Mouse (Mus musculus): ENCODE data around the gene Abtb2. TPM values are rescaled to one million over a fixed set of nuclear protein-coding genes. Genes with fewer than 3 reads are reported as not detected.
A peak's percentile ranks its signal among the peaks of the same experiment; 100 is the strongest.

Abtb2 gene
- total RNA-seq, 2 experiments from 2014 or later, result 21.9 to 24.4 TPM

DNA sequence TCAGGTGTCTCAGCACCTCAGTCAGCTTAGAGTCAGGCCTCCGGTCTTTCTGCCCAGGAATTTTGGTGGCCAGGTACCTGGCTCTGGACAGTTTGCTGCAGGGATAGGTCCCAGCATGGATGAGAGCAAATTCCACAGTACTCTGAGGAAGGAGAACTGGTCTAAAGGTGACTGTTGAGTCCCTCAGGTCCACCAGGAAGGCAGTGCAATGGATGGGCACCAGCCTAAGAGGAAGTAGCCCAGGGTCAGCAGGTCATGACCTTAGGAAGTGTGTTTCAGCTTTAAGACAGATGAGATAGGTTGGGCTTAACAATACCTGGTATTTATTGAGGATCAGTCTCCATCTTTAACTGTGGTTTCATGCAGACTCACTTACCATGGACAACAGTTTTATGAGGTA is 88.9 kb downstream of the Abtb2 start:
- intact Hi-C loops (cut with DNase I), result loop anchor here (5.0 kb wide), 1 partner anchor 42 kb away; no protein-coding TSS in a partner anchor
- no peak for DNase-seq

DNA sequence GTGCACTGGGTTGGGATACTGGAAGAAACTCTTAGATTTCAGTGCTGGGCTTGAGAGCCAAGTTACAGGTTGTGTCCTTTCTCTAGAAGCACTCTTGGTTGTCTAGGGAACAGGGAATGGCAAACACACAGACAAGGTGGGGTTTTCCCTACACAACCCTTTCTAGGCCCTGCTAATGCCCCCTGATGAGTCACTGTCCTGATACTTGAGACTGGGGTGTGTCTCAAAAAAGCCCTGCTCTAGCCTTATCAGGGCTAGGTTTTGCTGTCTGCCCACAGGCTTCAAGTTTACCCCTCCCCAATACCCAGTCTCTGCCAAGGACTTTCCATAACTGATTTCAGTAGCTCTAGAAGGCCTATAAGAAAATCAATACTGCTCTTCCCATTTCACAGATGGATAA is 89.9 kb downstream of the Abtb2 start:
- DNase-seq, result no peak
- intact Hi-C loops (cut with DNase I), result loop anchor here (5.0 kb wide), 1 partner anchor 41 kb away; no protein-coding TSS in a partner anchor

DNA sequence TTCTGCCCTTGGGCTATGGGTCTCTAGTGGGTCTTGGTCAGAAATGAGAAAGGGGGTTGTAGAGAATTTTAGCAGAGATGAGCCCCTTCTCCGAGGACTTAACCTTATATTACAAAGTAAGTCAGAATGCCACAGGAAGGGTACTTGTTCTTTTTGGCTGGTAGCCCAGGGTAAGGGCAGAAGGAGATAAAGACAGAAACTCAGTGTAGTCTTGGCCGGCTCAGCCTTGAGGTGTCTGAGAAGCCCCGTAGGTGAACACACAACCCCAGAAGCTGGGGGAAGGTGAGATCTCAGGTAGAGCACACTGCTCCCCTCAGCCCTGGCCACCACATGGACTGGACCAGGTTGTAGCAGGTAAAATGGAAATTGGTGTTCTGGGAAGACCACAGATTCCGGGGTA is 93.1 kb downstream of the Abtb2 start:
- intact Hi-C loops (cut with DNase I), result loop anchor here (5.0 kb wide), 1 partner anchor 38 kb away; no protein-coding TSS in a partner anchor
- no peak for DNase-seq

DNA sequence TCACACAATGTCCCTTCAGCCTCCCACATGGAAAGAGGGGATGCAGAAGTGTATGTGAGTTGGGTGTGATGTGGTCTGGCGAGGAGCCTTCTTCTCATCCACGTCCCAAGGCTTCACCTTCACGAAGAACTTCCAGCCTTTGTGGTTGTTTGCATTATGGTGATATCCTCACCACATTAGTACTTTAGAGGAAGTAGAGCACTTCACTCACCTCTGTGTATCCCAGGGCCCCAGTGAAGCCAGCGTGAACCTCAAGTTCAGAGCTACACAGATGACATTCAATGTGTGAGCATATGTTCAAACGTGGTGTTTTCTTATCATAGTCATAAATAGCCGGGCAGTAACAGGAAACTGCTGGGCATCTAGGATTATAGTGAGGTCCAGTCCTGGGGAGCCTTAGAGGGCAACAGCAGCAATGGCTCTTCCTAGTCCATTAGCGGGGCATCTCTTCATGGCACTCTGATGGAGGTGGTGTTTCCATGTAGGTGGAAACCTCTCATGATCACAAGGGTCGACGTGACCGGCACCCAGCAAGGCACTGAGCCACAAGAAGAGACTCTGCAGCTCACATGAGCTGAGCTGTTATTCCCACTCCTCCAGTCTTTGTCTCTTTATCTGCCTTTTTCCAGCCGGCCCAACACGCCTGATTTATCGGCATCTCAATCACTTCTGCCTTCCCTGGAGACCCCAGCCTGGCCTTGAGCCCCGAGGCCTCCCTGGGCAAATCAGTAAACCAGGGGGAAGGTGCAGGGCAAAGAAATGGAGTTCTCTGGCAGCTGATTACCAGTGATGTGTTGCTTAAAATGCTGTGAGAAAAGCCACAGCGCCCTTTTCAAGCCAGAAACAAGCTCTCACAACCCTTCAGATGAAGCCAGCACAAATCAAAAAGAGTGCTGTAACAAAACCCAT is 93.8 kb downstream of the Abtb2 start:
- DNase-seq, result no peak
- intact Hi-C loops (cut with DNase I), result loop anchor here (5.0 kb wide), 1 partner anchor 37 kb away; no protein-coding TSS in a partner anchor

DNA sequence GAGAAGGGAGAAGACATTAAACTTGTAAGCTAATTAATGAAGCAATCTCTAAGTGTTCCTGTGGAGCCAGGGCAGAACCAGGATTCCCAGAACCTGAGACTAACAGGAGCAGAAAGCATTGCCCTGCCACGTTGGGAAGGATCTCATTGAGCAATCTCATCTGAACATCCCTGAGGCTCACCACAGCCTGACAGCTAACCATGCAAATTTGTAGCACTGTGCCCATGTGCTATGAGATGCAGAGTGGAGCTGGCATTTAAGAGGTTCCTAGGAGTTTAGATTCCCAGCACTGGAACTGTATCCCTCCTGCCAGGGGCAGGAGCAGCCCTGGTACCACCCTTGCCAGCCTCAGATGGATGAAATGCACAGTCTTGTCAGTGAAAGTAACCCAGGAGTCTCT is 95.6 kb downstream of the Abtb2 start:
- DNase-seq, result no peak
- intact Hi-C loops (cut with DNase I), result no loop called here

DNA sequence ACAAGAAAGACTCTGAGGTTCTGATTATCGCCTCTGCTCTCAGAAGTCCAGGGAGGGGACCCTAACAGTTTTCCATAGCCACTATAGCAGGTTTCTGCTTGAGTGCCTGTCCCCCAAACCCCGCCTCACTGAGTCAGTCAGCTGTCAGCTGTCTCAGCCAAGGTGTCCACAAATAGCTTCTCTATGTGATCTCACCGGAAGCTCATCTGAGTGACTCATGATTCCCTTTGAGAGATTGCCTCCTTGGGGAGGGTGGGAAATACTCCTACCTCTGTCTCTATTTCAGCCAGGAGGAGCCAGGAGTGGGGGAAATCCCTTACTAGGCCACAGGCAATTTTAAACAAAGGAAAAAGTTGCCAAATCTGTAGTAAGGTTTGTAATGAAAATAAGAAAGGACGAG is 96.0 kb downstream of the Abtb2 start:
- intact Hi-C loops (cut with DNase I), result no loop called here
- DNase-seq, result peak; percentile 28 to 41

DNA sequence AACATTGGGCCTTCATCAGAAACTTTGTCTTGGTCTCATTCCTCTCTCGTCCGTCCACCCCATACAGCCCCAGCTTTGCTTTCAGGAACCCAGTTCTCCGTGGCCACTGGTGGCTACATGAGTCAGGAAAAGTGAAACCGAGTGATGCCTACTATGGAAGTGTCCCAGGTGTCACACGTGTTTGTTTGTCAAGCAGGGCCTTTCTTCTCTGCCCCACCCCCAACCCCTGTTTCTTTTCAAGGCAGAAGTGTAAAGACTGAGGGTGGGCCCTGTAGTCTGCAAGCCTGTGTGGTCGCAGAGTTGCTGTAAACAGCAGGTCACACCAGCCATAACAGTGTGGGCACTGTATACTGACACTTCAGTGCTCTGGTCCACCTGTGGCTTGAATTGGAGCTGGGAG is 98.2 kb downstream of the Abtb2 start:
- no peak for DNase-seq
- intact Hi-C loops (cut with DNase I), result no loop called here

DNA sequence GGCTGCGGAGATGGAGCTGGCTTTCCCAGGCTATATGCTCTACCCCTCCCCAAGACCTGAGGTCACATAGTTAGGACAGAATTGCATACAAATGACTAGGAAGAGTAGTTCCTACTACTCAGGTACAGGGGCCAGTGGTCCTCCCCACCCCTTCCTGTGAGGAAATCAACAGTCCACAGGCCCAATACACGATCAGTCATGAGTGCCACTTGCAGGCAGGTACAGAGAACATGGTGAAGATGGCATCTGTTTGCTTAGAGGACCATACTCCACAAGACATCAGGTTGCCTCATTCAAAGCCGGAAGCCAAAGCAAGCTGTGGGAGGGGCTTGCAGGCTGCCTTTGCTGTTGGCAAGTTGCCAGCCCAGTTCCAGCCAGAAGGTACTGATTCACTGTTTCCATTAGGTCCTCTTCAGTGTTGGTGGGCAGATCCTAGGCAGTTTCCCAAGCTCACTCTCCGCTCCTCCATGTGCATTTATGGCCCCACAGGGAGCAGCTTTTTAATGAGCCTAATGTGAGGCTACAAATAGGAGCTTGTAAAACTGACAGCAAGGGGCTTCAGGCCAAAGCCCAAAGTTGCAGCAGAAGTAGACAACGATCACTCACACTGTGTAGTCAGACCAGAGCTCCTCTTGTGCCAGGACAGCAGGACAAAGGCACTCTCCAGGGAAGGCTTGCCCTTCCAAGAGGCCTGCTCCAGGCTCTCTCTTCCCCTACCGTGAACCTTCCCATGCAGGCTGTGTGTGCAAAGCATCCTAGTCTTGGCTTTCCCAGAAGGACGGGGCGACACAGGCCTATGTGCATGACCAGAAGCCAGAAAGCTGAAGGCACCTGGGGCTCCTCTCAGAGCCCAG is 102.1 kb downstream of the Abtb2 start:
- peak; percentile 39 to 56 for DNase-seq
- intact Hi-C loops (cut with DNase I), result no loop called here

DNA sequence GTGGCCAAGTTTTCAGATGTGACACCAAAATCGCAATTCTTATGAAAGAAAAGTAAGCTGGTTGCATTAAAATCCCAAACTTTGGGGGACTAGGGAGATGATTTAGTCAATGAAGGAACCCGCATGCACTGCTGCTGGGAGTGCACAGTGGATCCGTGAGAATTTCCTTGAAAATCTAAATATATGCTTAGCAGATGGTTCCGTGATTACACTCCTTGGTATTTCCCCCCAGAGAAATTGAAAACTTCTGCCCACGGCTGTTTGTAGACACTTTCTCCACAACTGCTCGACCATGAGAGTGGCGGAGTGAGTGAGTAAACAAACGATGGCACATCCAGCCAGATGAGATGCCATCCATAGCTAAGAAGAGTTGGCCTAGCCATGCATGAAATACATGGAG is 102.8 kb downstream of the Abtb2 start:
- intact Hi-C loops (cut with DNase I), result no loop called here
- DNase-seq, result no peak

DNA sequence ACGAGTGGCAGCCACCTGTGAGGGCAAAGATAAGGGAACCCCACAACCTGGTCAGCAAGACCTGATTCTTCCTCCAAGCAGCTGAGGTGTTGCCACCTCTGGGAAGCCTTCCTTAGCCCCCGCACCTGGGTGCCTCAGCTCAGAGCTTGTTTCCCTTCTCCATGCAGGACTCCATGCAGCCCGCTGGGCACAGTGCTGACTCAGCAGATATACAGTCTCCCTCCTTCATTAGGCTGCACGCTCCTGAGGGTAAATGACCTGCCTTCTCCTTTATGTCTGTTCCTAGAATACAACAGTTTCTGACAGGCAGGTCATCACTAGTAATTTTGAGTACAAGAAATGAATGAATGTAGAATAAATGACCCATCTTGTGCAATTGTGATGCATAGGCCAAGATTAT is 103.5 kb downstream of the Abtb2 start:
- intact Hi-C loops (cut with DNase I), result no loop called here
- DNase-seq, result no peak

DNA sequence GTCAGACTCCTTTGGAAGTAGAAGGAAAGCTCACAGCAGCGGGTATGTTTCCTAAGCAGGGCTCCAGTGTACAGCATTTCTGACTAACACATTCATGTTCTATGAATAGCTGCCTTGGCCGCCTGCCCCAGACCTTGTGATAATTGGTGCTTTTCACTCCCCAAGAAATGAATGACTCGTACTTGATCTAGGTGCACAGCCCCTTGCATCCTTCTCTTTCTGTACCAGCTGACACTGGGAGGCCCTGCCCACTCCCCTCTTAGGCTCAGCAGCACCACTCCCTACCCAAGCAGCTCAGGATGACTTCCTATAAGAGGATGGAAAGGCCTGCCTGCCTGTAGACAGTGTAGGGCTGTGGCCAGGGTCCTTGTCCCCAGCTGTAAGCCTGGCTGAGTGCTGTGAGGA is 104.2 kb downstream of the Abtb2 start:
- intact Hi-C loops (cut with DNase I), result loop anchor here (5.0 kb wide), 1 partner anchor 47 kb away; no protein-coding TSS in a partner anchor
- peak; percentile 77 to 81 for DNase-seq

DNA sequence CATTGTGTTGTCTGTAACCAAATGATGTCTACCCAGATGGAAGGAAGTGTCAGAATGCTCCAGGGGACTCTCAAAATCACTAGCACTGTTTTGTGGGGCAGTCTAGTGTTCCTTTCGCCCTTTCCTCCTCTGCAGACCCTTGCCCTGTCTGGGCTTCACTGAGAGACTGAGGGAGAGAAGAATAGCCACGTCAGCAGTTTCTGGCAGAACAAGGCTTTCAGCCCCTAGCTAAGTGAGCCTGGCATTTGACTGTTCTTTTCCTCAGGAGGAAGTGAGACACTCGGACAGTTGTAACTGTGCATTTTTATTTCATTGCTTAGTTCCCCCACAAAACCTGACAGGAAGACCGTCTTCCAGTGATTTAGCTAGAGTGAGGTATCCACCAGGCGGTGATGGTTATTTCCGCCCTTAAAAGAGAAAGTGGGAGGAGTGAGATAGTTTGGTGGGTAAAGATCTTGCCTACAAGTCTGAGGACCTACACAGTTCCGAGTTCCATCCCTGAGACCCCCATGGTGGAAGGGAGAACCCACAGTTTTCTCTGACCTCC is 106.5 kb downstream of the Abtb2 start:
- intact Hi-C loops (cut with DNase I), result loop anchor here (5.0 kb wide), 1 partner anchor 45 kb away; no protein-coding TSS in a partner anchor
- DNase-seq, result no peak

DNA sequence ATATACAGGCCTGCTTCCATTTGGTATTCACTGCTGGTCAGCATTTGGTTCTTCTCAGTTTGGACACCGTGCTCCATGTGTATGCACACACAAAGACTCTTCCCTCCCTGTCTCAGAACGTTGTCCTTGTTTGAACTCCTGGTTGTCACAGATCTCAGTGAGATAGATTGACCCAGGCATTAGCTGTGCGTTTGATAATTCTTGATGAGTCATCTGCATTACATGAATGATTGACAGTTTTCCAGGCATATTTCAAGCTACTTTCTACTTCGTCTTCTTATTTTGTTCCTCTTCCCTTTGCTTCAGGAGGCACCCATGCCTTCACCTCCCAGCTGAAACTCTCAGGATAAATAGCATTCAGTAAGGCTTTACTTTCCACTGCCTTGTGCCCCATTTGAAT is 107.5 kb downstream of the Abtb2 start:
- intact Hi-C loops (cut with DNase I), result loop anchor here (5.0 kb wide), 1 partner anchor 44 kb away; no protein-coding TSS in a partner anchor
- no peak for DNase-seq

DNA sequence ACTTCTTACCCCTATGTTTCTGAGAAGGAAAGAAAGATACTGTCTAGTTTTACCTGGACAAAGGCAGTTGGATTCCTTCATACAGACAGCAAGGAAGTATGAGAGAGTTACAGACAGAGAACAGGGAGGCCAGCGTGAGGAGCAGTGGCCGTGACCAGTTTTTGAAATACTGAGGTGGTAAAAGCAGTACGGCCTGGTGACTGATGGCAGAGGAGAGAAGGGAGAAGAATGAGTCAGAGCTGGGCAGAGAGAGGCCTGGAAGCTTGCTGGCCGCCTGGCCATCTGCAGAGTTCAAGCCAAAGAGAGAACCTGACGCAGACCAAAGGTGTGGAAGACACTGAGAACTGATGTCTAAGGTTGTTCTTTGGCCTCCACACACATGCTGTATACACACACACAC is 109.3 kb downstream of the Abtb2 start:
- DNase-seq, result no peak
- intact Hi-C loops (cut with DNase I), result no loop called here

DNA sequence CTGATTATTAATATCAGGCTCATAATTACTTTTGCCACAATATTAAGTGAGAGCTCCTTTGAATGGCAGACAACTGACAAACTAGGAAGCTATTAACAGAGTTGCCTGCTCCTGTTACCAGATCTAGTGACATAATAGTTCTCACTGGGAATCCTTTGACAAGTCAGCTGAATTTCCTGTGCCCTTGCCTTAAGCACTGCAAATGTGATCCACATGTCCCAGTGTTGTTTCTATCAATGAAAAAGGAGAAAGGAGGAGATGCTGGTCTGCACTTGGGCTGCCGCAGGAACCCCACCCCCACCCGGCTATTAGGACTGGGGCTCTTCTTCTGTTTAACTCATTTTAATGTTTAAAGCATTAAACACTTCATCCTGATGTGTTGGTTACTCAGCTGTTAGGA is 110.7 kb downstream of the Abtb2 start:
- DNase-seq, result no peak
- intact Hi-C loops (cut with DNase I), result no loop called here

DNA sequence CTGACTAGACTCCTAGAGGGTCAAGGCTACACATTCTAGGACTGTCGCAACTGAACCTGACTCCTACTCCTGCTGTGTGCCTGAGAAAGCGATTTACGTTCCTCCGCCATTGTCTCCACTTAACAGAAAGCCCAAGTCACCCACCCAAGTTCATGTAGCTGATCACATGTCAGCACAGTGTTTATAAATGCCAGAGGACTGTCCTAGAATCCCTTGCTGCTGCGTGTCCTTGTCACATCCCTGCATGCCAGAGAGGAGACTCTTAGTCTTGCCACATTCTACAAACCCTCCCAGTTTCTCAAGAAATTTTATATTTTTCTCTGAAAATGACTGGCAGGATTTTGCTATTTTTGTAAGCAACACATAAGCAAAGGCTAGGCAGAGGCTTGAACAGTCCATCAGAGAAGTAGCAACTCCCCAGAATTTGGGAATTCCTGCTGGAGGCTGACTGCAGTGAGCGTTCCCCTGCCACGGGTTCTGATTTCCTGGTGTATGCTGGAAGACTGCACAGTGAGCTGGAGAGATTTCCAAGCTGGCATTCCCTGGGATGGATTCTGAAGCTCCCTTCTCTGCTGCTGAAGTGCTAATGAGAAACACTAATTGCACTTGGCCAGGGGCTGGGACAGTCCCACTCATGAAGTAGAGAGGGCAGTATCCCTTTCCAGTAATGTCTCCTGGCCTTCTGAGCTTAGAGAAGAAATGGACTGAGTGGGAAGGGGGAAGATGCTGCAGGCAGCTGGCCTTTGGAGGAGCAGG is 111.7 kb downstream of the Abtb2 start:
- intact Hi-C loops (cut with DNase I), result no loop called here
- DNase-seq, result no peak

DNA sequence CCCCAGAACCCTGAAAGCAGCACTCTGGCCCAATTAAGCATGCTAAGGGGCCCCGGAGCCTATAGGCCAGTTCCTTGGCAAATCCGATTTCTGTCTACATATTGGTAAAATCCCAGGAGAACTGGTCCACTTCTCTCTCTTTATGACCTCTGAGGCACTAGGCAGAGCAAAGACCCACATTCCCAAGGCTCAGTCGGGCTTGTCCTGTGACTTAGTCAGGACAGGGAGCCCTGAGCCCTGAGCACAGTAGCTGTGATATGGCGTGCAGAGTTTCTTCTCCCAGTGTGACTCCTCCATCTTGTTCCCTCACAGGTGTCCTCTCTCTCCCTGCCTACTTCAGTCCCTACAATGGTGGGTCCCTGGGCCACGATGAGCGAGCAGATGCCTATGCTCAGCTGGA is 112.3 kb downstream of the Abtb2 start:
- intact Hi-C loops (cut with DNase I), result no loop called here
- no peak for DNase-seq

DNA sequence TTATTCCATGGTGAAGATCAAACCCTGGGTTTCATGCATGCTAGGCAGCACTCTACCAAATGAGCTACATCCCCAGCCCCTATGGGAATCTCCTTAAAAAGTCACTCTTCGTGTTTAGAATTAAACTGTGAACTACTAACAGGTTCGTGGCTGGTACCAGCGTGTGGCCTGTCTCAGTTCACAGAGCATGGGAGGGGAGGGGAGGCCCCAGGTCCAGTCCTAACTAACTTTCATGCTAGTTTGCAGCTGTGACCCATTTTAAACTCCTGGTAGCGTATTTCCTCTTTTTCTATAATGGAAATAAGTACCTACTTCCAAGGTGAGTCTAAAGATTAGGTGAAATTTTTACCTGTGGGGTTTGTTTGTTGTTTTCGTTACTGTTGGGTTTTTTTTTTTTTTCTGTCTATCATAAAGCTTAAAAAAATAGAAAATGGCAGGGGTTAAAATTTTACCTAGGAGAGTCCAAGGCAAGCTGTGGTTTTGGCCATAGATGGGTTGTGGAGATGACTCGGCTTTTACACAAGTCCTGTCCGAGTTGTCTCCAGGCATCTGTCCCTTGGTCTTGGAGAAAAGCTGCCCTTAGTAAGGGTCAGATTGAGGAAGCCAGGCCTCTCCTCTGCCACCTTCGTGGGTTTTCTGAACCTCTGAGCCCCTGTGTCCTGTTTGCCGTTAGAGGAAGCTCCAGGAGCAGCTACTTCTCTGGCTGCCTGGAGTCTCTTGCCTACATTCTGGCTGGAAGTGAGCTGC is 114.4 kb downstream of the Abtb2 start:
- intact Hi-C loops (cut with DNase I), result no loop called here
- no peak for DNase-seq

DNA sequence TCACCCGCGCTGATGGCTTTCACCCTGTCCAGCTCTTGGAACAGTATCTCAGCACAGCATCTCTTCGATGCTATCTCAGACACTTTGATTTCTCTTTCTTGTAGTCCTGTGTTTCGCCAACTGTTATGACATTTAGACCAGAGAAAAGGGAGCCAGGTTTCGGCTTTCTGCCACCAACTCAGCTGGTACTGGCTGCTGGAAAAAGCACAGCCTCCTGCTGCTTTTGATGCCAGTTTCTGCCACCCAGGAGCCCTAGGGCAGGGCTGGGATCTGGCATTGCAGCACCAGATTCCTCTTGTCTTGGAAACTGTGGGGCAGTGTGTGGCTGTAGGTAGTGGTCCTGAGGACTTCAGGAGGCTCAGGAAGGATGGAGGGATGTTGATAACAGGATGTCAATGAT is 115.0 kb downstream of the Abtb2 start:
- intact Hi-C loops (cut with DNase I), result no loop called here
- no peak for DNase-seq
